In the genomic region with DNA sequence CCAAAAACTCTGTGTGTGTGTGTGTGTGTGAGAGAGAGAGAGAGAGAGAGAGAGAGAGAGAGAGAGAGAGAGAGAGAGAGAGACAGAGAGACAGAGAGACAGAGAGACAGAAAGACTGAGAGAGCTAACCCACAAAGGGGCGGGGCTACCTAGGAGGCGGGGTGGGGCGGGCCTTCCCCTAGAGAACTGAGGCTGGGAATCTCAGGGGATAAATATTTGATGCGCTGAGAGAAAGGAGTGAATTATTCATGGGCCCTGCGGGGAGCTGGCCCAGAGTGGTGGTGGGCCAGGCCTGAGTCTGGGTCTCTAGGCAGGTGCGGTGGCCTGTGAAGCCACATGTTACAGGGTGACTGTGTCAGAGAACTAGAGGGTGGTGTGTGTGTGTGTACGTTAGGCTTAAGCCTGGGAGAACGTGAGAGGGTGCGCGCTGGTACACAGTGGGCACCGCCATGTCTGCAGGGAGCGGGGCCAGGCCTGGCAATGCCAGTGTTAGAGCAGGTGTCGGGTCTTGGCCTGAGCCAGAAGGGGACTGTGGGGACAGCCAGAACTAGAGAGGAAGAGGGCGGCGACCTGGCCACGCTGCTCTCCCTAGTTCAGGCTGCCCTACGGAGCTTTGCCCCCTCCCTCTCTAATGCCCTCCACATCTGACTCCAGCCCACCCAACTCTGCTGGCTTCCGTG, we compare ENCODE assay signal across 14 mouse cellular contexts. TPM values are rescaled to one million over a fixed set of nuclear protein-coding genes. Genes with fewer than 3 reads are reported as not detected.
DNase-seq lines count a peak whose midpoint lies in the region; ATAC-seq and TF ChIP-seq lines count a peak whose summit lies in the region.
"Had no signal": no experiment of that assay in that cellular context is flagged by ENCODE, and none has a peak within 500 bp of the region (broad histone marks: within the 10 kb centered on the region; RNA-seq: fewer than 3 reads in every experiment).

No protein-coding gene starts in this region.

- no peak overlapping the region for H3K4me2 ChIP-seq in forebrain, embryonic 14.5 days (ENCODE audit: low read length)
- H3K4me2 ChIP-seq: hindbrain, embryonic 15.5 days; lung, embryonic 14.5 days had no signal

- WGBS in forebrain, embryonic 10.5 days = 8% methylated on average over 18 of the region's 18 CpGs
- WGBS in forebrain, embryonic 14.5 days = 7% methylated on average over 18 of the region's 18 CpGs
- WGBS in limb, embryonic 10.5 days = 8% methylated on average over 18 of the region's 18 CpGs

- no peaks in the 10 kb centered on the region for H3K9me3 ChIP-seq in forebrain, embryonic 10.5 days
- no peaks in the 10 kb centered on the region for H3K9me3 ChIP-seq in forebrain, embryonic 14.5 days (replicated peaks; ENCODE audit: control insufficient read depth, low read length)
- H3K9me3 ChIP-seq in E14TG2a.4 (ENCODE audit: low read length) = no peaks in the 10 kb centered on the region; the same call in 1 of the 2 replicates
- H3K9me3 ChIP-seq in limb, embryonic 10.5 days (replicated peaks) = no peaks in the 10 kb centered on the region
- H3K9me3 ChIP-seq: hindbrain, embryonic 15.5 days had no signal

- H3K36me3 ChIP-seq in forebrain, embryonic 10.5 days (replicated peaks) = no peaks in the 10 kb centered on the region
- H3K36me3 ChIP-seq in forebrain, embryonic 14.5 days (ENCODE audit: control insufficient read depth, insufficient read depth, low read length) = no peaks in the 10 kb centered on the region
- H3K36me3 ChIP-seq in E14TG2a.4 (ENCODE audit: insufficient read depth, low read length) = no peaks in the 10 kb centered on the region
- no peaks in the 10 kb centered on the region for H3K36me3 ChIP-seq in limb, embryonic 10.5 days
- H3K36me3 ChIP-seq: hindbrain, embryonic 15.5 days had no signal

- ATAC-seq in forebrain, embryonic 14.5 days = no peak
- ATAC-seq: activated CD4-positive, CD25-positive, alpha-beta regulatory T cell, adult 4 months had no signal

- H3K27me3 ChIP-seq in forebrain, embryonic 10.5 days (ENCODE audit: poor library complexity, severe bottlenecking) = peaks cover 100% of the 10 kb centered on the region
- peaks cover 94% of the 10 kb centered on the region for H3K27me3 ChIP-seq in forebrain, embryonic 14.5 days (replicated peaks; ENCODE audit: control insufficient read depth, insufficient read depth, low read length)
- peaks cover 98% of the 10 kb centered on the region for H3K27me3 ChIP-seq in E14TG2a.4 (ENCODE audit: insufficient read depth, low read length)
- H3K27me3 ChIP-seq in limb, embryonic 10.5 days (ENCODE audit: low read depth, poor library complexity, severe bottlenecking) = peaks cover 100% of the 10 kb centered on the region

- H3K4me3 ChIP-seq in forebrain, embryonic 10.5 days = 0 out of 2 replicates have a peak overlapping the region, but pooled peaks have one; percentile 5
- H3K4me3 ChIP-seq in forebrain, embryonic 14.5 days (ENCODE audit: low read depth, low read length) = no peak overlapping the region
- peak overlapping the region; percentile 56 for H3K4me3 ChIP-seq in E14TG2a.4 (replicated peaks; ENCODE audit: low read length)
- H3K4me3 ChIP-seq in limb, embryonic 10.5 days = peak overlapping the region; percentile 7; the same call in 1 of the 2 replicates
- H3K4me3 ChIP-seq: heart, adult 2 months; hindbrain, embryonic 15.5 days had no signal

- no peak for DNase-seq in forebrain, embryonic 10.5 days (ENCODE audit: extremely low spot score, low spot score)
- DNase-seq in forebrain, embryonic 14.5 days (ENCODE audit: low spot score) = no peak
- peak; percentile 57 to 59 for DNase-seq in cerebellum, adult 18-20 months
- no peak for DNase-seq in limb, embryonic 10.5 days (ENCODE audit: low spot score)
- no peak for DNase-seq in lung, postnatal 25 days (ENCODE audit: low spot score)
- DNase-seq in lung, postnatal 4 days = no peak
- no peak for DNase-seq in layer of hippocampus, adult 18-20 months (ENCODE audit: low spot score in 2 of 2)
- DNase-seq: heart, adult 2 months; kidney, postnatal 4 days; lung, embryonic 14.5 days had no signal

- H3K27ac ChIP-seq in forebrain, embryonic 10.5 days = no peak overlapping the region
- H3K27ac ChIP-seq in forebrain, embryonic 14.5 days (ENCODE audit: low read depth, low read length) = no peak overlapping the region
- H3K27ac ChIP-seq in limb, embryonic 10.5 days = no peak overlapping the region
- H3K27ac ChIP-seq: heart, adult 2 months; hindbrain, embryonic 15.5 days had no signal

- peaks cover 46% of the 10 kb centered on the region for H3K4me1 ChIP-seq in forebrain, embryonic 10.5 days
- H3K4me1 ChIP-seq in forebrain, embryonic 14.5 days (ENCODE audit: control insufficient read depth, insufficient read depth, low read length) = no peaks in the 10 kb centered on the region
- H3K4me1 ChIP-seq in E14TG2a.4 (replicated peaks; ENCODE audit: low read depth, low read length) = peaks cover 57% of the 10 kb centered on the region
- H3K4me1 ChIP-seq in limb, embryonic 10.5 days = peaks cover 39% of the 10 kb centered on the region

- H3K9ac ChIP-seq in forebrain, embryonic 14.5 days (ENCODE audit: low read length) = no peak overlapping the region
- H3K9ac ChIP-seq: hindbrain, embryonic 15.5 days; lung, embryonic 14.5 days had no signal

- no peak for TF ChIP-seq CTCF in E14TG2a.4 (conservative IDR thresholded peaks at IDR 0.05; ENCODE audit: low read length)

RNA-seq across cellular contexts. Expression of gene Ush1g, which starts 2.0 kb away (rescaled TPM):
- polyA plus RNA-seq in forebrain, embryonic 10.5 days (2016; fragmentation: Nextera tagmentation; extraction: Ambion mirVana) = 0.05 TPM in 1 of 2 replicates, not detected in the other
- polyA plus RNA-seq in forebrain, embryonic 14.5 days (2014; fragmentation: Nextera tagmentation; extraction: Ambion mirVana) = not detected in 2 replicates
- not detected in 2 replicates for polyA plus RNA-seq in limb, embryonic 10.5 days (2016; fragmentation: Nextera tagmentation; extraction: Ambion mirVana)
- total RNA-seq in layer of hippocampus, adult 18-20 months (2021) = under 1 TPM; 0.66 to 0.79 TPM
- polyA plus RNA-seq: activated CD4-positive, CD25-positive, alpha-beta regulatory T cell, adult 4 months; lung, embryonic 14.5 days had no signal

RNA-seq across cellular contexts. Expression of gene Otop2, which starts 12.9 kb away (rescaled TPM):
- polyA plus RNA-seq in forebrain, embryonic 10.5 days (2016; fragmentation: Nextera tagmentation; extraction: Ambion mirVana) = 0.12 TPM in 1 of 2 replicates, not detected in the other
- not detected in 2 replicates for polyA plus RNA-seq in forebrain, embryonic 14.5 days (2014; fragmentation: Nextera tagmentation; extraction: Ambion mirVana)
- polyA plus RNA-seq in limb, embryonic 10.5 days (2016; fragmentation: Nextera tagmentation; extraction: Ambion mirVana) = not detected in 2 replicates
- total RNA-seq in layer of hippocampus, adult 18-20 months (2021) = 1 to 10 TPM in 1 of 2 experiments, under 1 TPM in 1; 0.20 to 1.0 TPM
- total RNA-seq: heart, adult 2 months had no signal
- polyA plus RNA-seq: activated CD4-positive, CD25-positive, alpha-beta regulatory T cell, adult 4 months; C2C12; heart, adult 2 months; lung, embryonic 14.5 days had no signal

RNA-seq across cellular contexts. Expression of gene Otop3, which starts 14.7 kb away (rescaled TPM):
- not detected in 2 replicates for polyA plus RNA-seq in forebrain, embryonic 10.5 days (2016; fragmentation: Nextera tagmentation; extraction: Ambion mirVana)
- polyA plus RNA-seq in forebrain, embryonic 14.5 days (2014; fragmentation: Nextera tagmentation; extraction: Ambion mirVana) = 0.06 and 0.09 TPM in 2 replicates
- not detected in 2 replicates for polyA plus RNA-seq in limb, embryonic 10.5 days (2016; fragmentation: Nextera tagmentation; extraction: Ambion mirVana)
- total RNA-seq in layer of hippocampus, adult 18-20 months (2021) = under 1 TPM in 1 of 2 experiments, not detected in 1; 0.22 TPM
- total RNA-seq: heart, adult 2 months had no signal
- polyA plus RNA-seq: C2C12; heart, adult 2 months; lung, embryonic 14.5 days had no signal

RNA-seq across cellular contexts. Expression of gene Fads6, which starts 22.4 kb away (rescaled TPM):
- polyA plus RNA-seq in forebrain, embryonic 10.5 days (2016; fragmentation: Nextera tagmentation; extraction: Ambion mirVana) = 0.45 and 0.49 TPM in 2 replicates
- polyA plus RNA-seq in forebrain, embryonic 14.5 days (2014; fragmentation: Nextera tagmentation; extraction: Ambion mirVana) = 0.24 and 0.40 TPM in 2 replicates
- 0.06 and 0.13 TPM in 2 replicates for polyA plus RNA-seq in limb, embryonic 10.5 days (2016; fragmentation: Nextera tagmentation; extraction: Ambion mirVana)
- 10 to 100 TPM; 16.7 to 17.3 TPM for total RNA-seq in layer of hippocampus, adult 18-20 months (2021)

RNA-seq across cellular contexts. Expression of gene Fdxr, which starts 43.0 kb away (rescaled TPM):
- 16.3 and 17.5 TPM in 2 replicates for polyA plus RNA-seq in forebrain, embryonic 10.5 days (2016; fragmentation: Nextera tagmentation; extraction: Ambion mirVana)
- polyA plus RNA-seq in forebrain, embryonic 14.5 days (2014; fragmentation: Nextera tagmentation; extraction: Ambion mirVana) = 17.2 and 20.0 TPM in 2 replicates
- 18.2 and 19.3 TPM in 2 replicates for polyA plus RNA-seq in limb, embryonic 10.5 days (2016; fragmentation: Nextera tagmentation; extraction: Ambion mirVana)
- 10 to 100 TPM; 19.0 to 19.9 TPM for total RNA-seq in layer of hippocampus, adult 18-20 months (2021)

Comparison
In these comparisons a context has a peak if more than half of its experiments do, and no peak if none do; other contexts are left out.
1. DNase-seq: peak in cerebellum, adult 18-20 months (2 of 2); none in forebrain, embryonic 10.5 days (single experiment), forebrain, embryonic 14.5 days (single experiment), limb, embryonic 10.5 days (single experiment), lung, postnatal 25 days (single experiment), lung, postnatal 4 days (0 of 2) and layer of hippocampus, adult 18-20 months (0 of 2).